Mouse (Mus musculus) erythroblast, embryonic 14.5 days (primary cell): ENCODE measurements around the gene Plekha5.

ENCODE experiments used
- GATA1 ChIP-seq: IDR thresholded peaks from 2 replicates; pipeline ENCODE4 v1.6.1; 2012; ENCODE audit warnings: low read length, inconsistent platforms, mixed read lengths
- TAL1 ChIP-seq: IDR thresholded peaks from 3 replicates; pipeline ENCODE4 v1.6.1; 2012; ENCODE audit warnings: low read length, inconsistent platforms, mixed read lengths

DNA sequence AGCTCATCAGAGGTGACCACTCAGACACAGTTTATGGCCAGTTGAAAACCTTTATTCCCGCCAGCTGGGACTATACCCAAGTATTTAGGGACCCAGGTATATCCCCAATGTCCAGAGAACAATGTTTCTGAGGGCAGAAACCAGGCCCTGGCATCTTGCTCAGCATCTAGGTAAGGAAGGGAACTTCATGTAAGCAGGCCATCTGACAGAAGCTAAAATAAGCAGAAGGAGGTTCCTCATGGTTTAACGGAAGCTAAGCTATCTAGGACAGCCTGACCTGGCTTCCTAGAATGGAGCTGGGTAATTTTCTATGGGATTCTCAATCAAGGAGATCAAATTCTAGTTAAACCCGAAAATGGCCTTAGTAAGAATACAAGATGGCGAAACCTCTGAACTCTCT, 185.7 kb downstream of the Plekha5 start:
- no peak for TF ChIP-seq GATA1
- TF ChIP-seq TAL1 = no peak
